Mouse (Mus musculus): Measurements from ENCODE around the gene Cyth3. TPM values are rescaled to one million over a fixed set of nuclear protein-coding genes. Genes with fewer than 3 reads are reported as not detected.
A peak's percentile ranks its signal among the peaks of the same experiment; 100 is the strongest.

Gene Cyth3
- total RNA-seq, 1 experiment from 2014 or later: 21.8 TPM

- no peak for ATAC-seq (replicated peaks in 1 of 2; ENCODE audit: insufficient read depth in 1 of 2, low FRiP score in 2 of 2, low TSS enrichment in 1 of 2, low read depth in 1 of 2, poor library complexity in 2 of 2, severe bottlenecking in 2 of 2)
Measured at GRCm38 (mm10) chr5:143706822-143707200, 84.6 kb downstream of the Cyth3 start.

GRCm38 (mm10) chr5:143711326-143711725 is 89.1 kb downstream of the Cyth3 start:
- ATAC-seq (replicated peaks in 1 of 2; ENCODE audit: insufficient read depth in 1 of 2, low FRiP score in 2 of 2, low TSS enrichment in 1 of 2, low read depth in 1 of 2, poor library complexity in 2 of 2, severe bottlenecking in 2 of 2): peak in 1 of 2 experiments; percentile 70; a peak in 2 of 4 replicates

GRCm38 (mm10) chr5:143712011-143712800 is 90.0 kb downstream of the Cyth3 start:
- ATAC-seq (replicated peaks in 1 of 2; ENCODE audit: insufficient read depth in 1 of 2, low FRiP score in 2 of 2, low TSS enrichment in 1 of 2, low read depth in 1 of 2, poor library complexity in 2 of 2, severe bottlenecking in 2 of 2): no peak

GRCm38 (mm10) chr5:143721962-143722361 is 99.7 kb downstream of the Cyth3 start:
- no peak for ATAC-seq (replicated peaks in 1 of 2; ENCODE audit: insufficient read depth in 1 of 2, low FRiP score in 2 of 2, low TSS enrichment in 1 of 2, low read depth in 1 of 2, poor library complexity in 2 of 2, severe bottlenecking in 2 of 2)

GRCm38 (mm10) chr5:143730915-143731314 is 108.7 kb downstream of the Cyth3 start:
- no peak for ATAC-seq (replicated peaks in 1 of 2; ENCODE audit: insufficient read depth in 1 of 2, low FRiP score in 2 of 2, low TSS enrichment in 1 of 2, low read depth in 1 of 2, poor library complexity in 2 of 2, severe bottlenecking in 2 of 2)

- ATAC-seq (replicated peaks in 1 of 2; ENCODE audit: insufficient read depth in 1 of 2, low FRiP score in 2 of 2, low TSS enrichment in 1 of 2, low read depth in 1 of 2, poor library complexity in 2 of 2, severe bottlenecking in 2 of 2): no peak
Measured at GRCm38 (mm10) chr5:143731483-143732112, 109.4 kb downstream of the Cyth3 start.

GRCm38 (mm10) chr5:143732180-143732891 is 110.1 kb downstream of the Cyth3 start, which contains the start of gene Usp42:
Gene Usp42 (minus strand): TSS chr5:143732280.
- peak; percentile 98 for ATAC-seq (replicated peaks in 1 of 2; ENCODE audit: insufficient read depth in 1 of 2, low FRiP score in 2 of 2, low TSS enrichment in 1 of 2, low read depth in 1 of 2, poor library complexity in 2 of 2, severe bottlenecking in 2 of 2)

- 0 out of 4 replicates have a peak, but pooled peaks of 1 of the 2 experiments have one; percentile 7 for ATAC-seq (replicated peaks in 1 of 2; ENCODE audit: insufficient read depth in 1 of 2, low FRiP score in 2 of 2, low TSS enrichment in 1 of 2, low read depth in 1 of 2, poor library complexity in 2 of 2, severe bottlenecking in 2 of 2)
Measured at GRCm38 (mm10) chr5:143749630-143750208, 127.5 kb downstream of the Cyth3 start.

GRCm38 (mm10) chr5:143755529-143756141 is 133.4 kb downstream of the Cyth3 start:
- ATAC-seq (replicated peaks in 1 of 2; ENCODE audit: insufficient read depth in 1 of 2, low FRiP score in 2 of 2, low TSS enrichment in 1 of 2, low read depth in 1 of 2, poor library complexity in 2 of 2, severe bottlenecking in 2 of 2): no peak

GRCm38 (mm10) chr5:143757755-143758443 is 135.7 kb downstream of the Cyth3 start:
- peak; percentile 91 to 92 for ATAC-seq (replicated peaks in 1 of 2; ENCODE audit: insufficient read depth in 1 of 2, low FRiP score in 2 of 2, low TSS enrichment in 1 of 2, low read depth in 1 of 2, poor library complexity in 2 of 2, severe bottlenecking in 2 of 2)

GRCm38 (mm10) chr5:143759554-143759953 is 137.3 kb downstream of the Cyth3 start:
- no peak for ATAC-seq (replicated peaks in 1 of 2; ENCODE audit: insufficient read depth in 1 of 2, low FRiP score in 2 of 2, low TSS enrichment in 1 of 2, low read depth in 1 of 2, poor library complexity in 2 of 2, severe bottlenecking in 2 of 2)

Other genes starting within 250 kb of the Cyth3 start
- gene Kdelr2, start 218.6 kb upstream of the Cyth3 start, total RNA-seq (2017): 61.3 and 76.2 TPM in 2 replicates
- 9.8 and 11.5 TPM in 2 replicates for gene Daglb, start 157.9 kb upstream of the Cyth3 start, total RNA-seq (2017)
- gene Rac1, start 94.4 kb upstream of the Cyth3 start, total RNA-seq (2017): 107 and 130 TPM in 2 replicates
- 13.1 and 28.9 TPM in 2 replicates for gene Usp42, start 109.8 kb downstream of the Cyth3 start, total RNA-seq (2017)
- gene Eif2ak1, start 195.3 kb downstream of the Cyth3 start, total RNA-seq (2017): 30.9 and 34.7 TPM in 2 replicates